Mouse (Mus musculus) intestine, embryonic 15.5 days (tissue): ENCODE results near the gene Mtmr4. TPM values are rescaled to one million over a fixed set of nuclear protein-coding genes. Genes with fewer than 3 reads are reported as not detected.
A peak's percentile ranks its signal among the peaks of the same experiment; 100 is the strongest.

Experiments used
- ATAC-seq: fragments of 200-750 bp; cut with Nextera tagmentation; 2 replicates; pipeline ENCODE4 v1.8.0; 2017; ENCODE audit warnings: moderate TSS enrichment, moderate library complexity
- H3K27ac ChIP-seq: fragments of 300-500 bp; sonication (generic); 2 replicates; pipeline ENCODE4 v1.5.1; 2015; ENCODE audit warnings: mild to moderate bottlenecking, inconsistent platforms
- H3K27me3 ChIP-seq: fragments of 300-500 bp; sonication (generic); replicated peaks from 2 replicates; pipeline ENCODE4 v1.6.1; 2015; ENCODE audit warnings: inconsistent platforms
- H3K36me3 ChIP-seq: fragments of 300-500 bp; sonication (generic); 2 replicates; pipeline ENCODE4 v1.6.1; 2015; ENCODE audit warnings: inconsistent platforms
- H3K4me1 ChIP-seq: fragments of 300-500 bp; sonication (generic); replicated peaks from 2 replicates; pipeline ENCODE4 v1.6.1; 2015; ENCODE audit warnings: inconsistent platforms
- H3K4me2 ChIP-seq: fragments of 300-500 bp; sonication (generic); replicated peaks from 2 replicates; pipeline ENCODE4 v1.6.1; 2015; ENCODE audit warnings: mild to moderate bottlenecking, inconsistent platforms
- H3K4me3 ChIP-seq: fragments of 300-500 bp; sonication (generic); replicated peaks from 2 replicates; pipeline ENCODE4 v1.5.1; 2015; ENCODE audit warnings: inconsistent platforms
- H3K9ac ChIP-seq: fragments of 300-500 bp; sonication (generic); 2 replicates; pipeline ENCODE4 v1.6.1; 2015; ENCODE audit warnings: inconsistent platforms
- H3K9me3 ChIP-seq: fragments of 300-500 bp; sonication (generic); 2 replicates; pipeline ENCODE4 v1.6.1; 2016; ENCODE audit warnings: inconsistent platforms
- WGBS: fragments of 180-500 bp; shearing (Covaris S2); methylation state at CpG from one replicate; pipeline ENCODE4 v1.1.7; 2015; 5-methylcytosine and 5-hydroxymethylcytosine counted together
- polyA plus RNA-seq: library from polyadenylated mRNA; unstranded; fragments of >200 nt; fragmentation: Nextera tagmentation; extraction: Ambion mirVana; gene quantifications from 2 replicates; pipeline ENCODE4 v1.2.1, GENCODE M21; 2015

Gene Mtmr4
- polyA plus RNA-seq, 1 experiment from 2014 or later = 26.9 TPM

DNA sequence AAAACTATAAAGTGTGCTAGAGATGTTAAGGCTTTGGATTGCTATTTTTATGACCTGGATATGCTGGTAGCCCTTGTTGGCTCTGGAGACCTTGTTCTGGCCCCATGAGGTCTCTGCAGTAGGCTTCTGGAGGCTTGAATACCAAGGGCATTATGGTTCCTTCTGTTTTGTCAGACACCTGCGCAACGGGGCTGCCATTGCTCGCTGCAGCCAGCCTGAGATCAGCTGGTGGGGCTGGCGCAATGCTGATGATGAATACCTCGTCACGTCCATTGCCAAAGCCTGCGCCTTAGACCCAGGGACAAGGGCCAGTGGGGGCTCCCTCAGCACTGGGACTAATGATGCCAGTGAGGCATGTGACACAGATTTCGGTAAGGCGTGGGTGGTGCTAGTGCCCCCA is 10.3 kb downstream of the Mtmr4 start:
- ATAC-seq = no peak
- no peak overlapping the region for H3K27ac ChIP-seq
- H3K4me3 ChIP-seq = no peak overlapping the region
- 92% methylated on average over 9 of the region's 9 CpGs for WGBS
- no peaks in the 10 kb centered on the region; the same call in 1 of the 2 replicates for H3K4me1 ChIP-seq
- H3K9me3 ChIP-seq = no peaks in the 10 kb centered on the region
- H3K9ac ChIP-seq = no peak overlapping the region
- no peaks in the 10 kb centered on the region for H3K27me3 ChIP-seq
- no peak overlapping the region for H3K4me2 ChIP-seq
- peaks cover 78% of the 10 kb centered on the region for H3K36me3 ChIP-seq

- Histone ChIP-seq H3K4me2 (no peak overlapping the region), H3K9me3 (no peaks in the 10 kb centered on the region), H3K9ac (no peak overlapping the region), H3K4me1 (no peaks in the 10 kb centered on the region; the same call in 1 of the 2 replicates), H3K36me3 (peaks cover 71% of the 10 kb centered on the region), H3K4me3 (no peak overlapping the region), H3K27me3 (no peaks in the 10 kb centered on the region), H3K27ac (no peak overlapping the region)
- WGBS = 100% methylated on average over 2 of the region's 2 CpGs
- ATAC-seq = no peak
These were observed 11.6 kb downstream of the Mtmr4 start for GRCm38 (mm10) chr11:87603571-87603970.

GRCm38 (mm10) chr11:87609264-87609663 is 17.3 kb downstream of the Mtmr4 start:
- WGBS = 89% methylated on average over 7 of the region's 7 CpGs
- H3K36me3 ChIP-seq = peaks cover 55% of the 10 kb centered on the region
- no peak for ATAC-seq

DNA sequence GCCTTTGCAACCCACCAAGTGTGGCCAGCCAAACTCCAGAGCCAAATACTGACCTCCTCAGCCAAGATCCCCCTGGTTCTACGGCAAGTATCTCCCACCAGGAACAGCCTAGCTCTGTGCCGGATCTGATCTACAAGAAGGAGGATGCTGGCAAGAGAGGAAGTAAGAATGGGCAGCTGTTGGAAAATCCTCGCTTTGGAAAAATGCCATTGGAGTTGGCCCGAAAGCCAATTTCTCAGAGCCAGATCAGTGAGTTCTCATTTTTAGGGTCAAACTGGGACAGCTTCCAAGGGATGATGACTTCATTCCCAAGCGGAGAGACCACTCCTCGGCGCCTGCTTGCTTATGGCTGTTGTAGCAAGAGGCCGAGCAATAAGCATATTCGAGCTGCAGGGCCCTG is 19.6 kb downstream of the Mtmr4 start:
- 90% methylated on average over 9 of the region's 9 CpGs for WGBS
- Histone ChIP-seq H3K36me3 (peaks cover 47% of the 10 kb centered on the region), H3K4me2 (no peak overlapping the region)

More at GRCm38 (mm10) chr11:87609264-87609663, 17.3 kb downstream of the Mtmr4 start:
- H3K4me3 ChIP-seq = no peak overlapping the region
- no peaks in the 10 kb centered on the region for H3K4me1 ChIP-seq
- no peak overlapping the region for H3K4me2 ChIP-seq
- no peaks in the 10 kb centered on the region for H3K27me3 ChIP-seq
- no peak overlapping the region for H3K9ac ChIP-seq
- H3K9me3 ChIP-seq = no peaks in the 10 kb centered on the region
- no peak overlapping the region for H3K27ac ChIP-seq

GRCm38 (mm10) chr11:87613972-87614371 is 22.0 kb downstream of the Mtmr4 start:
- Histone ChIP-seq H3K27me3 (no peaks in the 10 kb centered on the region), H3K4me3 (no peak overlapping the region), H3K4me2 (no peak overlapping the region), H3K9me3 (no peaks in the 10 kb centered on the region), H3K27ac (no peak overlapping the region), H3K36me3 (peaks cover 59% of the 10 kb centered on the region), H3K9ac (no peak overlapping the region), H3K4me1 (no peaks in the 10 kb centered on the region)
- ATAC-seq = no peak
- WGBS = 88% methylated on average over 7 of the region's 7 CpGs

More for the DNA sequence above, 19.6 kb downstream of the Mtmr4 start:
- H3K27me3 ChIP-seq = no peaks in the 10 kb centered on the region
- no peaks in the 10 kb centered on the region for H3K4me1 ChIP-seq
- no peak overlapping the region for H3K9ac ChIP-seq
- H3K4me3 ChIP-seq = no peak overlapping the region
- no peaks in the 10 kb centered on the region for H3K9me3 ChIP-seq
- ATAC-seq = no peak
- H3K27ac ChIP-seq = no peak overlapping the region

GRCm38 (mm10) chr11:87615551-87615950 is 23.6 kb downstream of the Mtmr4 start:
- WGBS = 91% methylated on average over 5 of the region's 5 CpGs

DNA sequence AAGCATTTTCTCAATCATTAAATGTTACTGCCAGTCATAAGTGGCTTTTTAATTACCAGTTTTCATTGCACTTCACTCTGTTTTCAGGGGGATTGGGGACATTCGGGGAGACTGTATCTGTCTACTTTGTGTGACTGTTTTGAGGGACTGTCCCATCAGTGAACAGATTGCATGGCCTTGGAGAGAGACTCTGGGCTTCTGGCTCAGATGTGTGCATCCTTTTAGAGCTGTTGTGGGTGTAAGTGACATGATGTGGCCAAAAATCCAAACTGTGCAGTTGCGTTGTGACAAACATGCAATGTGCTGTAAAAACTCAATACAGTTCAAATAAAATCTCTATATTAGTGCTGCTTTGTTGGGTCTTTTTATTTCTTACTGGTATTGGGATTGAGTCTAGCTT is 24.0 kb downstream of the Mtmr4 start:
- Histone ChIP-seq H3K36me3 (peaks cover 57% of the 10 kb centered on the region), H3K4me1 (no peaks in the 10 kb centered on the region), H3K4me3 (no peak overlapping the region), H3K27me3 (no peaks in the 10 kb centered on the region), H3K4me2 (no peak overlapping the region), H3K9me3 (no peaks in the 10 kb centered on the region), H3K27ac (no peak overlapping the region), H3K9ac (no peak overlapping the region)
- ATAC-seq = no peak
- WGBS = 98% methylated on average over 2 of the region's 2 CpGs

More at GRCm38 (mm10) chr11:87615551-87615950, 23.6 kb downstream of the Mtmr4 start:
- Histone ChIP-seq H3K27ac (no peak overlapping the region), H3K9ac (no peak overlapping the region), H3K36me3 (peaks cover 59% of the 10 kb centered on the region), H3K9me3 (no peaks in the 10 kb centered on the region), H3K4me2 (no peak overlapping the region), H3K4me1 (no peaks in the 10 kb centered on the region), H3K4me3 (no peak overlapping the region), H3K27me3 (no peaks in the 10 kb centered on the region)
- no peak for ATAC-seq

DNA sequence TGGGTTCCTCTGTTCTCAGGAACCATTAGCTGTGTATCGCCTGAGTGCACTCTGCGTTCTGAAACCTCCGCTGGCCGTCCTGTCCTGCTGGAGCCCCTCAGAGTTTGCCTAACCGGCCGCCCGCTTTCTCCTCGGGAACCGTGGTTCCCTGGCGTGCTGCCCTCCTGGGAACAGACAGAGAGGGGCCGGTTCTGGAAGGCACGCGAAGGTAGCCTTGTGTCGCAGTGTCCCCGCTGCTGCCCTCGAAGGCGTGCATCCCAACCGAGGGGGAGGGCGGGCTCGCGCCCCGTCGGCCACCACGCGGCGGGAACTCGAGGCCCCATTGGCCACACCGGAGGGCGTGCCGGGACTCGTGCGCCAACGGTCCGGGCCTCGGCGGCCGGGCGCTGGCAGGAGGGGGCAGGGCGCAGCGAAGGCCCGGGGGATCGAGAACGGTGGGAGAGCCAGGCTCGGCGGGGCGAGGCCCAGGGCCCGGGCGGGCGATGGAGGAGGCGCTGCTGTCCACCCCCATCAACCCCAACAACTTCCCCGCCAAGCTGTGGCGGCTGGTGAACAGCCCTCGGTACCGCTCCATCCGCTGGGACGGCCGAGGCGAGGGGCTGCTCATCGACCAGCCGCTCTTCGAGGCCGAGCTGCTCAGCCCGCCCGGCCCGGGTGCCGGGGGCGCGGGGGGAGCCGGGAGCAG is 25.0 kb downstream of the Mtmr4 start, which contains the start of gene Hsf5:
Hsf5 (plus strand) TSS at position 375 of the 685 bp plus-strand sequence.
- ATAC-seq = no peak
- H3K9me3 ChIP-seq = no peaks in the 10 kb centered on the region
- peaks cover 47% of the 10 kb centered on the region for H3K36me3 ChIP-seq
- H3K4me3 ChIP-seq = no peak within 1 kb of the TSS
- H3K27me3 ChIP-seq = no peaks in the 10 kb centered on the region
- no peaks in the 10 kb centered on the region for H3K4me1 ChIP-seq
- no peak within 1 kb of the TSS for H3K4me2 ChIP-seq
- no peak within 1 kb of the TSS for H3K27ac ChIP-seq
- no peak within 1 kb of the TSS for H3K9ac ChIP-seq
- 89% methylated on average over 54 of the region's 69 CpGs for WGBS

GRCm38 (mm10) chr11:87617606-87618005 is 25.6 kb downstream of the Mtmr4 start:
- no peaks in the 10 kb centered on the region for H3K4me1 ChIP-seq
- H3K27ac ChIP-seq = no peak overlapping the region
- no peaks in the 10 kb centered on the region for H3K9me3 ChIP-seq
- 90% methylated on average over 32 of the region's 32 CpGs for WGBS
- H3K36me3 ChIP-seq = peaks cover 41% of the 10 kb centered on the region
- no peak overlapping the region for H3K9ac ChIP-seq
- no peak for ATAC-seq
- H3K27me3 ChIP-seq = no peaks in the 10 kb centered on the region
- no peak overlapping the region for H3K4me3 ChIP-seq
- no peak overlapping the region for H3K4me2 ChIP-seq

- no peaks in the 10 kb centered on the region for H3K27me3 ChIP-seq
- WGBS = 64% methylated on average over 4 of the region's 4 CpGs
- no peaks in the 10 kb centered on the region for H3K9me3 ChIP-seq
- H3K4me1 ChIP-seq = no peaks in the 10 kb centered on the region
- no peak for ATAC-seq
- no peak overlapping the region for H3K9ac ChIP-seq
- no peak overlapping the region for H3K4me2 ChIP-seq
- H3K27ac ChIP-seq = no peak overlapping the region
- H3K36me3 ChIP-seq = 0 out of 2 replicates have a peak, but pooled peaks cover 11% of the 10 kb centered on the region
- no peak overlapping the region for H3K4me3 ChIP-seq
These were observed 31.2 kb downstream of the Mtmr4 start for GRCm38 (mm10) chr11:87623160-87623559.

- Histone ChIP-seq H3K9ac (no peak overlapping the region), H3K9me3 (no peaks in the 10 kb centered on the region), H3K4me3 (no peak overlapping the region), H3K27me3 (no peaks in the 10 kb centered on the region), H3K4me2 (no peak overlapping the region), H3K4me1 (no peaks in the 10 kb centered on the region), H3K36me3 (no peaks in the 10 kb centered on the region), H3K27ac (no peak overlapping the region)
- ATAC-seq = peak; percentile 47; the same call in 1 of the 2 replicates
- WGBS = 24% methylated on average over 10 of the region's 10 CpGs
These were observed 37.9 kb downstream of the Mtmr4 start for GRCm38 (mm10) chr11:87629859-87630258.

DNA sequence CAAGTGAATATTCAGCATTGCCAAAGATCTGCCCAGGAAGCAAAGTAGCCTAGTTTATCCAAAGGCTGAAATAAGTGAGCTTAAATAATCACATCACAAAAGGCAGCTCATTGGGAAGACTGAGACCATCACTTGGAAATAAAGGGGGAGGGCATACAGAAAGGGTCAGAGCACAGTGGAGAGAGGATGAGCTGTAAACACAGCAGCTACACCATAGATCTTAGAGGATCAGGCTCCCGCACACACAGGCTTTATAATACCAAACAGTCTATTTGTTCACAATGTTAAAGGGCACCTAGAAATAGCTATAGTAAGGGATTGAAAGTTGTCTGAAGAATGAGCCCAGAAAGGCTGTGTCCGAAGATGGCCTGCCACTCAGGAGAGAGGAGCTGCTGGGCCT is 46.8 kb downstream of the Mtmr4 start:
- Histone ChIP-seq H3K36me3 (no peaks in the 10 kb centered on the region), H3K4me1 (0 out of 2 replicates have a peak, but pooled peaks cover 6% of the 10 kb centered on the region), H3K9ac (peak overlapping the region; percentile 69), H3K27ac (peak overlapping the region; percentile 51; the same call in 1 of the 2 replicates), H3K27me3 (no peaks in the 10 kb centered on the region), H3K9me3 (no peaks in the 10 kb centered on the region), H3K4me3 (peak overlapping the region; percentile 49), H3K4me2 (peak overlapping the region; percentile 89)
- WGBS = 7% methylated on average over 2 of the region's 2 CpGs
- peak; percentile 73 for ATAC-seq

GRCm38 (mm10) chr11:87639206-87639605 is 47.2 kb downstream of the Mtmr4 start:
- Histone ChIP-seq H3K4me3 (peak overlapping the region; percentile 49), H3K4me2 (peak overlapping the region; percentile 89), H3K27me3 (no peaks in the 10 kb centered on the region), H3K9me3 (no peaks in the 10 kb centered on the region), H3K27ac (peak overlapping the region; percentile 51; the same call in 1 of the 2 replicates), H3K36me3 (no peaks in the 10 kb centered on the region), H3K9ac (peak overlapping the region; percentile 69), H3K4me1 (0 out of 2 replicates have a peak, but pooled peaks cover 6% of the 10 kb centered on the region)
- peak; percentile 98 for ATAC-seq
- WGBS = under 1% methylated on average over 29 of the region's 29 CpGs
